Mouse (Mus musculus): ENCODE measurements around the gene Smarcb1. TPM values are rescaled to one million over a fixed set of nuclear protein-coding genes. Genes with fewer than 3 reads are reported as not detected.

Gene Smarcb1
- polyA plus RNA-seq, 2 experiments = 116 to 177 TPM

GRCm38 (mm10) chr10:75932891-75933290 is 11.5 kb upstream of the Smarcb1 start, which contains the start of gene Chchd10:
Gene Chchd10 (plus strand): TSS chr10:75933130.
- ATAC-seq (ENCODE audit: low FRiP score, low read depth) = no peak
- peak within 1 kb of the TSS; percentile 91 for H3K4me2 ChIP-seq (replicated peaks; ENCODE audit: low read depth, low read length, severe bottlenecking)
- peaks cover 21% of the 10 kb centered on the region for H3K27me3 ChIP-seq (ENCODE audit: control insufficient read depth, insufficient read depth, low read length)
- no peak for DNase-seq (ENCODE audit: low spot score)
- no peaks in the 10 kb centered on the region for H3K9me3 ChIP-seq (ENCODE audit: control insufficient read depth, low read length)
- H3K4me3 ChIP-seq (replicated peaks; ENCODE audit: low read length) = peak within 1 kb of the TSS; percentile 74
- peak within 1 kb of the TSS; percentile 79 for H3K27ac ChIP-seq (replicated peaks; ENCODE audit: low read depth, low read length)
- WGBS = 41% methylated on average over 6 of the region's 6 CpGs
- H3K36me3 ChIP-seq (ENCODE audit: control insufficient read depth, insufficient read depth, low read length) = peaks cover 6% of the 10 kb centered on the region
- H3K9ac ChIP-seq (ENCODE audit: low read depth, low read length, severe bottlenecking) = peak within 1 kb of the TSS; percentile 94
- TF ChIP-seq POLR2A (IDR thresholded peaks at IDR 0.05; ENCODE audit: borderline replicate concordance, extremely low read depth, insufficient read depth, insufficient read length) = no peak
- peaks cover 36% of the 10 kb centered on the region for H3K4me1 ChIP-seq (ENCODE audit: control insufficient read depth, insufficient read depth, low read length)

- Histone ChIP-seq H3K36me3 (ENCODE audit: control insufficient read depth, insufficient read depth, low read length) (peaks cover 13% of the 10 kb centered on the region), H3K27me3 (ENCODE audit: control insufficient read depth, insufficient read depth, low read length) (peaks cover 15% of the 10 kb centered on the region), H3K4me3 (replicated peaks; ENCODE audit: low read length) (peak overlapping the region; percentile 74), H3K9ac (ENCODE audit: low read depth, low read length, severe bottlenecking) (peak overlapping the region; percentile 94), H3K4me1 (ENCODE audit: control insufficient read depth, insufficient read depth, low read length) (peaks cover 36% of the 10 kb centered on the region), H3K4me2 (replicated peaks; ENCODE audit: low read depth, low read length, severe bottlenecking) (peak overlapping the region; percentile 91), H3K27ac (replicated peaks; ENCODE audit: low read depth, low read length) (peak overlapping the region; percentile 79), H3K9me3 (ENCODE audit: control insufficient read depth, low read length) (no peaks in the 10 kb centered on the region)
- TF ChIP-seq POLR2A (IDR thresholded peaks at IDR 0.05; ENCODE audit: borderline replicate concordance, extremely low read depth, insufficient read depth, insufficient read length) = peak; percentile 83; the same call in 1 of the 2 replicates
- DNase-seq (ENCODE audit: low spot score) (peak; percentile 73), ATAC-seq (ENCODE audit: low FRiP score, low read depth) (peak; percentile 81)
- WGBS = under 1% methylated on average over 17 of the region's 44 CpGs
Observed at GRCm38 (mm10) chr10:75932081-75932678, 10.8 kb upstream of the Smarcb1 start.

DNA sequence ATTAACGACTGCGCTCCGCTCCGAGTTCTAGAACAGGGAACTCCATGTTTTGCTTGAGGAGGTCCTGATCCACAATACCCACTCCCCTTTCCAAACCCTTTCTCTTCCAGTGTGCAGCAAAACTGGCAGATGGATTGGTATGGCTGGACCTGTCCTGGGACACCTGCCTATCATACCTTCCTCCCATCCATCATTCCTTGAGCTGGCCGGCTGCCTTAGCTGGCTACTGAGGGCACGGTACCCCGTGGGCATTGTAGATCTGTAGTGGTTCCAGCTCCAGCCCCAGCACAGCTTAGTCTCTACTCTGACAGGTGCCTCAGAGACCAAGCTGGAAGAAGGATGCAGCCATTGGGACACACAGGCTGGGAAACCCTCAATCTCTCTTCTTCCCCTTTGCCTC is 9.9 kb upstream of the Smarcb1 start:
- no peaks in the 10 kb centered on the region for H3K9me3 ChIP-seq (ENCODE audit: control insufficient read depth, low read length)
- peak overlapping the region; percentile 94 for H3K9ac ChIP-seq (ENCODE audit: low read depth, low read length, severe bottlenecking)
- peak overlapping the region; percentile 79; the same call in 1 of the 2 replicates for H3K27ac ChIP-seq (replicated peaks; ENCODE audit: low read depth, low read length)
- peaks cover 36% of the 10 kb centered on the region for H3K4me1 ChIP-seq (ENCODE audit: control insufficient read depth, insufficient read depth, low read length)
- DNase-seq (ENCODE audit: low spot score) (no peak), ATAC-seq (ENCODE audit: low FRiP score, low read depth) (no peak)
- peak overlapping the region; percentile 74 for H3K4me3 ChIP-seq (replicated peaks; ENCODE audit: low read length)
- peaks cover 21% of the 10 kb centered on the region for H3K36me3 ChIP-seq (ENCODE audit: control insufficient read depth, insufficient read depth, low read length)
- H3K27me3 ChIP-seq (ENCODE audit: control insufficient read depth, insufficient read depth, low read length) = peaks cover 7% of the 10 kb centered on the region; the same call in 1 of the 2 replicates
- whole genome bisulfite sequencing = 24% methylated on average over 7 of the region's 7 CpGs
- TF ChIP-seq POLR2A (IDR thresholded peaks at IDR 0.05; ENCODE audit: borderline replicate concordance, extremely low read depth, insufficient read depth, insufficient read length) = no peak
- H3K4me2 ChIP-seq (replicated peaks; ENCODE audit: low read depth, low read length, severe bottlenecking) = peak overlapping the region; percentile 91

GRCm38 (mm10) chr10:75930304-75930703 is 8.9 kb upstream of the Smarcb1 start:
- Histone ChIP-seq H3K4me2 (replicated peaks; ENCODE audit: low read depth, low read length, severe bottlenecking) (peak overlapping the region; percentile 91), H3K36me3 (ENCODE audit: control insufficient read depth, insufficient read depth, low read length) (peaks cover 31% of the 10 kb centered on the region), H3K4me3 (replicated peaks; ENCODE audit: low read length) (peak overlapping the region; percentile 74), H3K27me3 (ENCODE audit: control insufficient read depth, insufficient read depth, low read length) (no peaks in the 10 kb centered on the region; the same call in 1 of the 2 replicates), H3K9ac (ENCODE audit: low read depth, low read length, severe bottlenecking) (peak overlapping the region; percentile 94), H3K27ac (replicated peaks; ENCODE audit: low read depth, low read length) (0 out of 2 replicates have a peak overlapping the region, but pooled peaks have one; percentile 15), H3K9me3 (ENCODE audit: control insufficient read depth, low read length) (no peaks in the 10 kb centered on the region), H3K4me1 (ENCODE audit: control insufficient read depth, insufficient read depth, low read length) (peaks cover 32% of the 10 kb centered on the region)
- 6% methylated on average over 6 of the region's 6 CpGs for WGBS
- no peak for TF ChIP-seq POLR2A (IDR thresholded peaks at IDR 0.05; ENCODE audit: borderline replicate concordance, extremely low read depth, insufficient read depth, insufficient read length)
- DNase-seq (ENCODE audit: low spot score) (peak; percentile 51), ATAC-seq (ENCODE audit: low FRiP score, low read depth) (peak; percentile 39; the same call in 1 of the 2 replicates)

GRCm38 (mm10) chr10:75926396-75926795 is 5.0 kb upstream of the Smarcb1 start:
- Histone ChIP-seq H3K9me3 (ENCODE audit: control insufficient read depth, low read length) (no peaks in the 10 kb centered on the region), H3K4me2 (replicated peaks; ENCODE audit: low read depth, low read length, severe bottlenecking) (no peak overlapping the region), H3K27ac (replicated peaks; ENCODE audit: low read depth, low read length) (no peak overlapping the region), H3K36me3 (ENCODE audit: control insufficient read depth, insufficient read depth, low read length) (peaks cover 53% of the 10 kb centered on the region), H3K4me3 (replicated peaks; ENCODE audit: low read length) (no peak overlapping the region), H3K4me1 (ENCODE audit: control insufficient read depth, insufficient read depth, low read length) (peaks cover 19% of the 10 kb centered on the region), H3K27me3 (ENCODE audit: control insufficient read depth, insufficient read depth, low read length) (no peaks in the 10 kb centered on the region), H3K9ac (ENCODE audit: low read depth, low read length, severe bottlenecking) (no peak overlapping the region)
- TF ChIP-seq POLR2A (IDR thresholded peaks at IDR 0.05; ENCODE audit: borderline replicate concordance, extremely low read depth, insufficient read depth, insufficient read length) = no peak
- WGBS = 67% methylated on average over 13 of the region's 13 CpGs
- DNase-seq (ENCODE audit: low spot score) = no peak
- ATAC-seq (ENCODE audit: low FRiP score, low read depth) = no peak
